Mouse (Mus musculus) 416B (cell line): ENCODE results near the gene Scfd2.

Source experiments
- DNase-seq: peaks from one replicate; pipeline ENCODE4 v3.0.0; 2011; ENCODE audit warnings: low read depth

Gene Scfd2

DNA sequence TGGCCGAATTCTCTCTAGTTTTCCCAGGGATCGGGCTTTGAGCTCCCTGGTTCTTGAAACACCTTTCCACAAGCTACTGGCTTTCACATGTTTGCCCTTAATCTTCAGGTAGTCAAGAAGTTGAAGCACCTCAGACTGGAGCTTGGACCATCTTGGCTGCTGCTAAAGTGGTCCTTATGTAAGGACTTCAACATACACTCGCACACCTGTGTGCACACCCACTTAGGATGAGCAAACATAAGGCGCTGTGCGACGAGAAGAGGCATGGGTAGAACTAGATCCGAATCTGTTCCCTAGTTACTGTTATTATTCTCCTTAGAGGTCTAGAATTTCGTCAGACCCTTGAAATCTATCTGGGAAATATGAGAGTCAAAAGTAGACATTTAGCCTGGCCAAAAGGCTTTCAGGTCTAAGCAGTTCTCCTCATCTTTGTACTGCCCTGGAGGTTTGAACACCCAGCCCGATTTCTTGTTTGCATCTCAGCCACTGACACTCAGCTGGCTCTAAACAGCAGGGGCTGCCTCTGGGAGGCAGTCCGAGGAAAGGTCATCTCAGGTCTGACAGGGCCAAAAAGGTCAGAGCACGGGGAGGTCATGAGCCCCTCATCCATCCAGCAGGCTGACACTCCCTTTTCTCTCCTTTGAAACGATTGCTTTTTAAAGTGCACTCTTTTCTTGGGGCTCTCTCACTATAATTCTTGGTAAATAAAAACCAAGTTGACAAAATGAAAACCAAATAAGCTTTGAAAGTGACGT lies 290.5 kb downstream of the Scfd2 start:
- DNase-seq: no peak

DNA sequence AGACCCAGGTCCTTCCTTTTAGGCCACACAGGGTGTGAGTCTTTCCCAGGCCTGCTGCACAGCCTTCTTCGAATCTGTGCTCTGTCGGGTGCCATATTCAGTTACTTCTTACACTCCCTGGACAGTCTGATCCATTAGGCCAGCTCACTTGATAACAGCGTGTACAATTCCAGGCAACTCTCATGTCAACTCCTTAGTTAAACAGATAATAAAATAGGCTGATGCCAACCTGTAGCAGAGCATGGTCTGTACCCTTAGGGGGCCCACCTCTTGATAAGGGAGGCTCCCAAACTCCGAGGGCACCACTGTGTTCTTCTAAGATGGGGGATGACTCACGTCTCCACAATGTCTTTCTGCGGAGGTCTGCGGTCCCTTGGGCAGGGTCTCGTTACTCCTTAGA lies 291.3 kb downstream of the Scfd2 start:
- DNase-seq: no peak

DNA sequence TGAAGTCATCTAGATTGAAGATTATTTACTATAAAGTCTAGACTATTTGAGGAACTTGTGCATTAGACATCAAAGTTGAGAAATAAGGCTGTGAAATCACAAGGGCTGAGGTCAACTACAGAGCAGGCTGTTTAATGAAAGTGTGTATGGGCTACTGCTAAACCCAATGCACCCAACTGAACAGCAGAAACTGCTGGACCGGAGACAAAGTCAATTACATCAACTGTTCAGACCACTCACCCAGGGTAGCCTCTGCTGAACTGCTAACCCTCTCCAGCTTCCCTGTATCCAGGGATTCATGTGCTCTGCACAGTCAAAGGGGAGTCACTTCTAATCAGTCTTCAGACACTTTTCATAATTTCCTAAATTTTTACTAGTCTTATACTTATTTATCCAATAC lies 292.2 kb downstream of the Scfd2 start:
- DNase-seq: peak; percentile 14

DNA sequence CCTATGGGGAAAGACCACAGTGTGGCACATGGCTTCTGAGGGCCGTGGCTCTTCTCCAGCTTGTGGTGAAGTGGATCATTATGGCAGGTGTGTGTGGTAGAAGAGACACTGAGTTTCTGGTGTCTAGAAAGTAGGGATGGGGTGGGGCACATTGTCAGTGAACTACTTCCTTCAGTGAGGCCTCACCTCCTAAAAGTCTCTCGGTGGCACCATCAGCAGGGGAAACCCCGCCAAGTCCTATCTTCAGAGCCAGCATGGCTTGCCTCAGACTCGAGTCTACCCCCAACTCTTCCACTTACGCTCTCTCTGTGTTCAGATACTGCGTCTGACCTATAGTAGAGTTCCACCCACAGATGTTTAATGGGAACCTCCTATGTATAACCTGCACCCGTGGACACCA lies 297.8 kb downstream of the Scfd2 start:
- DNase-seq: no peak

DNA sequence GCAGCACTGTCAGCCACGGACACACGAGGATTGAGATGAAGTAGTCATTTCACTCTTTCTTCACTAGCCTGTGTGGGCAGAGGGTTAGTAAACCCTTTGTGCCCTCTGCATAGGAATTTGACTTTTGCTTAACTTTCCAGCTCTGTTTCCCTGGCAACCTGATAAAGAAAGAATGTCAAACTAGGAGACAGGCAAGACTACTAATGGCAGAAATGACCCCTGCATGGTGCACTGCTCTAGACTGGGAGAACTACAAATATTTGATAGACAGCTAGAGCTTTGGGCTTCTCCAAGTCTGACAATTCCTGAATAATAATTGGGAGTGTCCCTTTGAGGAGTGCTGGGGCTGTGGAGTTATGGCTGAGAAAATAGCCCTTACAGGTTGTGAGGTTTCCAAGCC lies 301.0 kb downstream of the Scfd2 start:
- no peak for DNase-seq

DNA sequence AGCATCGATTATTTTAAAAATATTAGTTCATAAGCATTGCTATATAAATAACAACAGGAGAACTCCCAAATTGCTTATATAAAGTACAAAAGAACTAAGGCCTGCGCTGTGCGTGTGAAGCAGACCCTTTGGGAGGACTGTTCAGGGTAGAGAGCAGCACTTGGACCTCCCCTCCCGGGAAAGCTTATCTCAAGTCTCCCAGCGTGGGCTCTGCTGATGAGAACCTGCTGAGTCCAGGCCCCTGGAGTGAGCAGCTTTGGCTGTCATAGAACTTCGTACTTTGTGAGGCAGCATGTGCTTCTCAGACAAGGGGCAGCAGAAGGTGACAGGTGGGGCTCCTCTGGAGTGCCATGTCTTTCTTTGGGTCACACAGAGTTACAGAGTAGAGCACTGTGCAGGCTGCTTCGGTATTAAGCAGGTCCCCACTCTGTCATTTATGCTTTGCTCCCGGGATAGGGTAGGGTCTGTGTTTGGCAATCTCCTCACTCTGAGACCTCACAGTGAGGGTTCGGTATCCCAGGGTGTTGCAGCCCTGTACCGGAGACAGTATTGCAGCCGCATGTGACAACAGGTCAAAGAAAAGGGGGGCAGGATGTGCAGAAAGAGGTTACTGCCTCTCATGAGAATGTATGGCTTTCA lies 301.7 kb downstream of the Scfd2 start:
- no peak for DNase-seq

DNA sequence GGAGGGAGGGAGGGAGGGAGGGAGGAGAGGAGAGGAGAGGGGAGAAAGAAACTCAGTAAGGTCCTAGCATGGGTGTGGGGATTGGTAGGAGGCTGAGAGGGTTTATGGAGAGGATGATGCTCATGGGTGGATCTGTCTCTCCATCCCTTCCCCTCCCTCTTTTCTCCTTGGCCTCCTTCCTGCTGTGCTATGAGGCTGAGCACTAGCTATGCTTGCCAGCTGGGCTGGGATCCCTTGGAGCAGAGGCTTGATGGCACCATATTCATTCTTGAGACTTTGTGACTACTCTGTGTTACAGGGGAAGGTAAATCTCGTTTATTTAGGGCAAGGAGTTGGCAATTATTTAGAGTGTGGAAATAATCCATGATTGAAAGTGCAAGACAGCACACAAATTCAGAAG lies 302.6 kb downstream of the Scfd2 start:
- no peak for DNase-seq

DNA sequence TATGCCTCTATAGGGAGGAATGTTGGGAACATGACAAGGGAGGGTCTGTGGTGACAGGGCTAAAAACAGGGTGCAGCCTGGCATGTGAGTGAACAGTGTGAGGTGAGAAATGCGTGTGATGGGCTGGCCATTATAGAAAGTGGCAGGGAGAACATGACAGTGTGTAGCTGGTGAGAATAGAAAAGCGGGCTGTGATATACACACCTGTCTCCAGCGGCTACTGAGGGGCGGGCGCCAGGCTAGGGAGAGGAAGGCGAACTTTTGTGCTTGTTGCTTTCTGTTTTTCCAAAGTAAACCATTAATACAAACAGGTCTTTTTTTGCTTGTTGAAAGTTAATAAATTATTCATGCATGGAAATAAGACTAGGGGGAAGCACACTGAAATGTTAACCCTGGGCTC lies 304.2 kb downstream of the Scfd2 start:
- no peak for DNase-seq

DNA sequence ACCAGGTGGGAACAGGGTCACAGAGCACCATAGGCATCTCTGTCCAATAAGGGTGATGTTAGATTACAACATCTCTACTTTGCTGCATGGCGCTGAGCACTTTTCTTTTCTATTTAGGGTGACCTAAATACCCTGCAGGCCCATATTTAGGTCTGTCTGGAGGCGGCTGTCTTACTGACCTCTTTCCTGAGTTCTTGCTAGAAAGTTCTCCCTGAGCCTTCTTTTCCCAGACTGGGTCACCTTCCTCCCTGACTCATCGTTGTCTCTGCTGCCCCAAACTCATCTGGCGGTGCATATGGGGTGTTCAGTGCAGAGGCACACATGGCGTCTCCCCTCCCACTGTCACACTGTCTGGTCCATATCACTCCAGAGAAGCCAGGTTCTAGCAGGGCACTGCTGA lies 305.4 kb downstream of the Scfd2 start:
- no peak for DNase-seq

DNA sequence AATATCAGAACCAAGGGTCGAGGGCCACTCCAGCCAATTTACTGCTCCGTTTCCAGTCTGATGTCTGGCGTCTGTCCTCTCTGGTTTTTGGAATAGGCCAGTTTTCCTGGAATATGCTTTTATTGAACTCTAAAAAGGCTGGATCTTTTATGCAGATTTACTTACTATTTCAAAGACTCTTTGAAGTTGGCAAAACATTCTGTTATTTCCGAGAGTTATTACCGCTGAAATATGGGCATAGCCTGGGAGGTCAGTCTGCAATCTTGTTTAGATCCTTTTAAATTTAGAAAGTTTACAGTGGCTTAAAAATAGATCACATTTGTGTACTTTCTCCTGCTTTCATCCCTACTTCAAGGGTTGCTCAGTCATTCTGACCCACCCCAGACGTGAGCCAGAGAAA lies 307.1 kb downstream of the Scfd2 start:
- DNase-seq: no peak

DNA sequence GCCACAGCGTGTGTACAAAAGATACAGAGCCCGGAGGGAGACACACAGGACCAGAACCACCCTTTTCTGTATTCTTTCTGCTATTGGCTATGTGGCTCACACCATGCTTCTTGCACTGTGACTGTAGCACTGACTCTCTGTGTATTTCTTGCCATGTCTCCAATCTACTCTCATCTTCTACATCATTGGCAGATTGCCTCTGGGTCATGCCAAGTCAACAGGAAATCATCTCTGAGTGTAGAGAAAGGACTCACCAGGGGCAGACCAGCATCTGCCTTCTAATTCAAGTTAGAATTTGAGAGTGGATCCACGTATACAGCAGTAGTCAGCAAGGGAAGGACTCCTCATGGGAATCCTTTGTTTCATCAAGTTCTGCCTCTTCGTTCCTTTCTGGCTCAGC lies 308.9 kb downstream of the Scfd2 start:
- no peak for DNase-seq

DNA sequence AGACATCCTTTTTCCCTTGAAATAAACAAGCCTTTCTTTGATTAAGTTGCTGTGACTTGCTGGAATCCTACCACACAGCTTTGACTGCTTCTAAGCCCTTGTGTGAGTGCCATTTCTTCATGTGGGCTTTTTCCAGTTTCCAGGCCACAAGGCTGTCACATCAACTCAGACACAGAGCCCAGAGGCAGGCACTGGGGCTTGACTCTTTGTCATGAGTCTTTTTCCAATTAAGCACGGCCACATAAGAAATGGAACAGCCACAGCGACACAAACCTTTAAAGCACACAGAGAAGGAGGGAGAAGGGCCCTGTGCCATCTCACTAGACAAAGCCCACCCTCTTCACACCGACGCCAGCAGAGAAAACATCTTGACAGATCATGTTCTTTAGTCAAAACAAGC lies 313.0 kb downstream of the Scfd2 start:
- DNase-seq: no peak

DNA sequence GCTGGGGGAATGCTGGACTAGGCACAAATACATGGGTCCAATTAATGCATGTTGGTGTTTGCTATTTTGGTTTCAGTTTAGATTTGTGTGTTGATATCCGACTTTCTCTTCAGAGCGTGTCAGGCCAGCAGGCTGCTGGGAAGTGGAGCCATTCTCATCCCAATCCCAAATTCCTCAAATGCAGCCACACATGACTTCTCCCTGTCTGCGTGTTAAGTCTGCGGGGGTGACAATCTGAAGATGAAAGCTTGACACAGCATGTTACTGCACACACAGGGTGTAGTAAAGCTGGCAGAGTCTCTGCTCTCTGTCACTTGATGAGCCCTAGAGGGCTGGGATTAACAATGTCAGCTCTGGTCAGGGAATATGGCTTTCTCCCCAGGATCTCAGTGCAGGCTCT lies 316.4 kb downstream of the Scfd2 start:
- DNase-seq: no peak

DNA sequence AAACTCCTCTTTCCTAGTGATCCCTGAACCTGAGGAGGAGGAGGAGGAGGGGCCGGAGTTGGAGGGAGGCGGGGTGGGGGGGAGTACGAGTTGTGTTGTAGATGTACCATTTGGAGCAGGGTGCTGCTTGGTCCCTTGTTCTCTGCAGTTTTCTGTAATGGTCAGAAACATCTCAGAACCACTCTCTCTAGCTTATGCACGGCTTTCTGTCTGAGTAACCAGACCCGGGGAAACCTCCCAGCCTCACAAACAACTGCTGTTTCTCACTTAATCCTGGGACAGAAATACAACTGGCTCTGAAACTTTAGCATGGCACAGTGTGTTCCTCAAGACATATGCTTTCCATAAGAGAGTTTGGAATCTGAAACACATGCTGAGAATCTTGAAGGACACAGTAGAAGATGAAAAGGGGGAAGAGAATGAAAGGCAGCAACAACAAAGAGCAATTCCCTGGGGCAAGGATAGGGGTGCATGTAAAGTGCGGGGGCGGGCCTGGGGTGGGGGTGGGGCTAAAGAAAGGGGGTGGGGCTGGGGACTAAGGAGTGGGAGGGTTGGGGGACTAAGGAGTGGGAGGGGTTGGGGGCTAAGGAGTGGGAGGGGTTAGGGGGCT lies 317.0 kb downstream of the Scfd2 start:
- no peak for DNase-seq

DNA sequence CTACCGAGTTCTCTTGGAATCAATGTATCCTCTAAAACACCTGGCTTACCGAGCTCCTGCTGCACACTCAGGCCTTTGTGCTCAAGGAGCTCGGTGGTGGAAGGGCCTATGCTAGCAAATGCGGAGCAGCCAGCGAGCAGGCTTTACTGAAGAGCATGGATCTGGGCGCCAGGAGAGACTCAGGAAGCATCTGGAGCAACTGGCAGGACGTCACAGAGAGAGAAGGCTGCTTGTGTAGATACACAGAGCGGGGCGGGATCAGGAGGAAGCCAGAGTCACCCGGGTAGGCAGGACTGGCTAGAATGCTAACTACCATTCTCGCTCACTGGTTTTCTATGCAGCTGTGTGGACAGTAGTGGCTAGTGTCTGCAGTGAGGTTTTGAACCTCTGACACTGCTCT lies 320.2 kb downstream of the Scfd2 start:
- DNase-seq: no peak

DNA sequence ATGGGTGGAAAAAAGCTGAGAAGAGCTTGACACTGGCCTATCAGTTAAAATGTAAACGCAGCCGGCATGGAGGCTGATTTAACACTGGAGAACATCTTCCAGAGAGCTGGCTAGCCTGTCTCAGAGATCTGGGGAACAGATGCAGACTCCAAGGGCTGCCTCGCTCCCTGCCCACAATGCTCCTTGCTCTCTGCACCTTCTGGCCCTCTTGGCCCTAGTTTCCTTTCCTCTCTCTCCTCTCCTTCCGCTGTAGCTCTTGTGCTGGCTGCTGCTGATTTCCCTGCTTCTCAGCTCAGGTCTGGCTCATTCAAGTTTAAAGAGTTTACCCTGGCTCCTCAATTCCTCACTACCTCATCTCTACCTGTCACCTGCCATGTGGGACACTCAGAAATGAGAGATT lies 321.9 kb downstream of the Scfd2 start:
- no peak for DNase-seq

DNA sequence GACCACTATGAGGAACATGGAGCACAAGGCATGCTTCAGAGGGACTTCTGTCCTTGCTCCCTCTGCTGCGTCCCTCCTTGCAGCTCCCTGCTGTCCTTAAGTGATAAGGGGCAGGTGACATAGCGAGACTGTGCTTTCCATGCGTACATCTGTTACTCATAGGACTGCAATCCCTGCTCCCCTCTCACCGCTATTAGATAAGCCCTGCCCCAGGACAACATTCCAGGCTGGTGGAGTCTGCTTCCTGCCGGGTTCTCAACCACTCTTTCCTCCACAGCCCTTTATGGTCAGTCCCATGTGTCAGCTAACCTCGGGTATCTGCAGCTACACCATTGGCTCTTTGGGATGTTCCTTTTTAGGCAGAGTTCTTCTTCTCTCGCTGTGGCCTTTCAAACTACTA lies 323.1 kb downstream of the Scfd2 start:
- no peak for DNase-seq

DNA sequence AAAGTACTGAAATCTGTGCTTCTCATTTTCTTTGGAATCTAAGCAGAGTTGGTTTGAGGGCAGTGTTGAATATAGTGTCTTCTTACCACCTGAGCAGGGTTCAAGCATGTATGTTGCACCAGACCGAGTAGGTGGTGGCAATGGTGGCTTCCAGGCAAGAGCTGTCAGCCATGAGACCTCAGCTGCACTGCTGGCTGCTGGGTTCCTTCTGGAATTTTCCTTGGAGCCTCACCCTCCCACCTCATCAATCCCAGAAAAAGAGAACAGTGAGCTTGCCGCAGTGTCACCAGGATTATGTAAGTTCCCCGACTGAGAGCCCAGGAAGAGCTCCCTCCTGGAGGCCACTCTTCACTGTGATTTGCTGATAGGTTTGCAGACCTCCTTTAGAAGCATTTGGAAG lies 324.4 kb downstream of the Scfd2 start:
- no peak for DNase-seq

DNA sequence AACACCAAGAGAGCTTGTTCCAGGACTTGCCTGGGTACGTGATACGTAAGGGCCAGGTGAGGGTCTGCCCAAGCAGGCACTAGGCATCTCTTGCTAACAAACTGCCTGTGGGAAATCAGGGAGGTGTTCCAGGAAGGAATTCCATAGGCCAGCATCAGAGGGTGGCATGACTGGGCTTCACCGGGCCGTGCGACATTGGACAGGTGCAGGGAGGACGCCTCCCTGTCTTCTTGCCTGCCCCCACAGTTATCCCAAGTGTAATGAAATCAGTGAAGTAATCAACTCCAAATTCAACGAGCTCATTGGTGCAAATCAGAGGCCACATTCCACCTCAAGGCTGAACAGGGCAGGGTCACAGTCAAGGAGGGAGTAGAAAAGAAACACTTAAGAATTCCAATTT lies 324.9 kb downstream of the Scfd2 start:
- DNase-seq: no peak

DNA sequence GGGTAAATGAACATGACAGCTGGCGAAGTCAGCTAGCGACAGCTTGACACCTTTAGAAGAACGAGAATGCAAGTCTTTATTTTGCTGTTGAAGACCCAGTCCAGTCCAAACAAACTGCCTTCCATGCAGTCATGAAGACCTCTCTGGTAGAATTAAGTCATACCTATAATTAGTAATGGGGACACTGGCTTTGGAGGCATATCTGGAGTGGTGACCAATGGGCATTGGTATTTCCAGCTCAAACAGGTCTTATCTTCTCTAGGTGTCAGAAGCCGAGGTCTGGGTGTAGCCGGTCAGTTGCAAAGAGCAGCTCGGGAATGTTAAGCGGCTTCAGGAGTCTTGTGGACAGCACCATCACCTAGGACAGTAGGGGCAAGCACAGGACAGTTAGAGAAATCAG lies 325.5 kb downstream of the Scfd2 start:
- DNase-seq: no peak

DNA sequence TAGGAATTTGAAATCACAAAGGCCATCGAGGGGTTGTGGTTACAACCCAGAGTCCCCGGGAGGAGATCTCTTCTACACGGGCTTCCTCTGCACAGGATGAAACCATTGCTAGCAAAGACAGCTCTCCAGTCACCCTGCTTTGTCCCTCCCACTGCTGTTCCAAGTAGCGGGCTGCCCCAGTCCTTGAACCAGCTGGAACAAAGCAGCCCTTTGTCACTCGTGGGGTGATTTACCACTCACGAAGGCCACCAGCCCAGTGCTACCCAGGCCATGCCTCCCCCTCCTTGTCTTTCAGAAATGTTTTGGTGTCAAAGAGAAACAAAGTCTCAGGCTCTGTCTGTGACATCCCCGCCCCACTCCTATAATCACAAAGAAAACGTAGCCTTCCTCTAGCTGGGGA lies 326.1 kb downstream of the Scfd2 start:
- no peak for DNase-seq

DNA sequence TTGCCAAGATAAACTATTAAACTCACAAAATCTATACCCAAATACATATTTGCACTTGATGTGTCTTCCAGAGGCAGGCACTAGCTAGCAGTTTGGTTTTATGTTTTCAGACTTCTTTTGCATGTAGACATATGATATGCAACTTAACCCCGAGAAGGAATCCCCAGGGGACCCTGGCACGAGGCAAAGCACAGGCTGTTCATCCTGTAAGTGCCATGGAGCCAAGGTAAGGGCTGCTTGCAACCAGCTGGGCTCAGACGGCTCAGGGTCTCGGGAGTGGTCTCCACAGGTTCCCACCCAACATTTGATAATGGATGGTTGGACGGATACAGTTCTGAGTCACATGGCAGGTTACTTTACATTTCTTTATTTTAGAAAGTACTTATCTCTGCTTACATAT lies 327.1 kb downstream of the Scfd2 start:
- no peak for DNase-seq

DNA sequence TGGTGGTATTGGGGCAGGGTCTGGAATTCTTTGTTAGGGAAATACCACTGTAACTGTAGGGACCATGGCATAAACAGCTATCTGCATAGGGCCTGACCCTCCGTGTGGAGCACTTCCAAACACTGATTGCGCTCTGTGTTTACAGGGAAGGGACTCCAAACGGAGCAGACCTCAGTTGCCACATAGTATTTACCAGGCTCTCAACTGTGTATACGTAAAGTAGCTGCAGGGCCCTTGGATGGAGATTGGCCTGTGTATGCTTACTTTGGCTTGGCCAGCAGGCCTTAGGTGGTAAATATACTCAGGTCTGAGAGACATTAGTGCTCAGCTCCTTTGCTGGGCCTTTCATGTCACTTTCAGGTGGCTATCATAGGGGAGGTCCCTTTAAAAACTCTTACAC lies 329.0 kb downstream of the Scfd2 start:
- no peak for DNase-seq
